In the genomic region with DNA sequence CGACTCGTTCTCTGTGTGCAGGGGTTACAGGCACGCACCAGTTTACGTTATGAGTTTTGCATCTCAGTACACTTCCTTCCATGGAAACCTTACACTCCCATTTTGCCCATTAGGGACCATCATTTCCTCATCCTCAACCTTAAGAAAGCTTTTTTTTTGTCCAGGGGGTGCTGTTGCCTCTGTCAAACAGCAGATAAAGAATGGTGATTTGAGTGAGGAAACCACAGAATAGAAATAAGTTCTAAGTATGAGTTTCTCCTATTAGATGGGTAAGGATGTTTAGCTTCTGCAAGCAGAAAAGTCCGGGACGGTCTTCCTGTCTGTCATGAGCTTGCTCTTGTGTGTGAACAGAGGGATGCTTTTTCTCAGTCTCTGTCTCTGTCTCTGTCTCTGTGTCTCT, we compare ENCODE assay signal across 8 mouse cellular contexts. TPM values are rescaled to one million over a fixed set of nuclear protein-coding genes. Genes with fewer than 3 reads are reported as not detected.
DNase-seq lines count a peak whose midpoint lies in the region; ATAC-seq and TF ChIP-seq lines count a peak whose summit lies in the region.

No protein-coding gene starts in this region.

- WGBS in hindbrain, embryonic 16.5 days = 64% methylated on average over 6 of the region's 6 CpGs
- WGBS in midbrain, postnatal 0 days = 70% methylated on average over 6 of the region's 6 CpGs

- no peak for ATAC-seq in hindbrain, embryonic 16.5 days
- ATAC-seq in midbrain, postnatal 0 days (ENCODE audit: low FRiP score) = no peak

- peak overlapping the region; percentile 87 for H3K4me2 ChIP-seq in hindbrain, embryonic 16.5 days (ENCODE audit: low read length)
- H3K4me2 ChIP-seq in midbrain, postnatal 0 days (ENCODE audit: low read depth, low read length, poor library complexity, severe bottlenecking) = peak overlapping the region; percentile 60

- no peaks in the 10 kb centered on the region for H3K36me3 ChIP-seq in hindbrain, embryonic 16.5 days (ENCODE audit: control insufficient read depth, insufficient read depth, low read length)
- no peaks in the 10 kb centered on the region for H3K36me3 ChIP-seq in midbrain, postnatal 0 days (ENCODE audit: insufficient read depth, low read length)

- no peak for DNase-seq in layer of hippocampus, adult 2 months (ENCODE audit: low spot score in 2 of 2)
- no peak for DNase-seq in layer of hippocampus, adult 9-10 months (ENCODE audit: low spot score)
- DNase-seq in adipocyte (ENCODE audit: low spot score) = peak; percentile 20
- no peak for DNase-seq in midbrain, postnatal 0 days (ENCODE audit: low spot score)
- DNase-seq in kidney, postnatal 10 days = no peak
- no peak for DNase-seq in spleen, postnatal 14 days (ENCODE audit: low spot score in 2 of 2)
- no peak for DNase-seq in retina, postnatal 1 day

- H3K9me3 ChIP-seq in hindbrain, embryonic 16.5 days (ENCODE audit: control insufficient read depth, low read length) = no peaks in the 10 kb centered on the region
- no peaks in the 10 kb centered on the region for H3K9me3 ChIP-seq in midbrain, postnatal 0 days (ENCODE audit: low read length)

- no peaks in the 10 kb centered on the region for H3K27me3 ChIP-seq in hindbrain, embryonic 16.5 days (replicated peaks; ENCODE audit: control insufficient read depth, insufficient read depth, low read length)
- H3K27me3 ChIP-seq in midbrain, postnatal 0 days (ENCODE audit: insufficient read depth, low read length) = no peaks in the 10 kb centered on the region

- TF ChIP-seq CTCF in layer of hippocampus, adult 2 months (conservative IDR thresholded peaks at IDR 0.05) = peak; percentile 48
- TF ChIP-seq CTCF in midbrain, postnatal 0 days (IDR thresholded peaks at IDR 0.05) = peak; percentile 42

- H3K4me3 ChIP-seq in layer of hippocampus, adult 2 months = no peak overlapping the region; the same call in 1 of the 2 replicates
- H3K4me3 ChIP-seq in hindbrain, embryonic 16.5 days (ENCODE audit: low read length) = peak overlapping the region; percentile 97
- H3K4me3 ChIP-seq in midbrain, postnatal 0 days (ENCODE audit: low read depth, low read length) = peak overlapping the region; percentile 78; the same call in 1 of the 2 replicates

- H3K4me1 ChIP-seq in hindbrain, embryonic 16.5 days (ENCODE audit: control insufficient read depth, insufficient read depth, low read depth, low read length) = peaks cover 5% of the 10 kb centered on the region
- H3K4me1 ChIP-seq in midbrain, postnatal 0 days (ENCODE audit: insufficient read depth, low read length) = peaks cover 5% of the 10 kb centered on the region; the same call in 1 of the 2 replicates

- H3K27ac ChIP-seq in layer of hippocampus, adult 2 months = 0 out of 2 replicates have a peak overlapping the region, but pooled peaks have one; percentile 99
- no peak overlapping the region for H3K27ac ChIP-seq in hindbrain, embryonic 16.5 days (ENCODE audit: low read depth, low read length)
- H3K27ac ChIP-seq in midbrain, postnatal 0 days (ENCODE audit: low read depth, low read length) = no peak overlapping the region

- no peak overlapping the region; the same call in 1 of the 2 replicates for H3K9ac ChIP-seq in hindbrain, embryonic 16.5 days (ENCODE audit: low read depth, low read length)
- peak overlapping the region; percentile 89; the same call in 1 of the 2 replicates for H3K9ac ChIP-seq in midbrain, postnatal 0 days (replicated peaks; ENCODE audit: low read length, poor library complexity, severe bottlenecking)

RNA-seq across cellular contexts. Expression of a gene that starts 0.4 kb away (rescaled TPM):
- total RNA-seq in layer of hippocampus, adult 2 months (2021) = 100 to 1,000 TPM in 1 of 2 experiments, 10 to 100 TPM in 1; 88.6 to 101 TPM
- 22.0 and 24.4 TPM in 2 replicates for polyA plus RNA-seq in hindbrain, embryonic 16.5 days (2015; fragmentation: Nextera tagmentation; extraction: Ambion mirVana)
- 23.4 and 27.1 TPM in 2 replicates for total RNA-seq in midbrain, postnatal 0 days (2014; rRNA removed)
- polyA plus RNA-seq in midbrain, postnatal 0 days (2015; fragmentation: Nextera tagmentation; extraction: Ambion mirVana) = 19.7 and 20.6 TPM in 2 replicates

RNA-seq across cellular contexts. Expression of a gene that starts 0.7 kb away (rescaled TPM):
- not detected for total RNA-seq in layer of hippocampus, adult 2 months (2021)
- polyA plus RNA-seq in hindbrain, embryonic 16.5 days (2015; fragmentation: Nextera tagmentation; extraction: Ambion mirVana) = not detected in 2 replicates
- not detected in 2 replicates for total RNA-seq in midbrain, postnatal 0 days (2014; rRNA removed)
- polyA plus RNA-seq in midbrain, postnatal 0 days (2015; fragmentation: Nextera tagmentation; extraction: Ambion mirVana) = not detected in 2 replicates
